Comparison of ENCODE assay signal across 12 mouse cellular contexts in genomic region chr2:126323206-126323605, GRCm38 (mm10).
"Had no signal": no experiment of that assay in that cellular context is flagged by ENCODE, and none has a peak within 500 bp of the region (broad histone marks: within the 10 kb centered on the region; RNA-seq: fewer than 3 reads in every experiment).

No protein-coding gene starts in this region.

- H3K27me3 ChIP-seq: liver, embryonic 15.5 days; midbrain, embryonic 12.5 days; stomach, embryonic 15.5 days had no signal

- H3K27ac ChIP-seq: liver, embryonic 15.5 days; macrophage; midbrain, embryonic 12.5 days; stomach, embryonic 15.5 days had no signal

- H3K9ac ChIP-seq: liver, embryonic 15.5 days; lung, embryonic 14.5 days; midbrain, embryonic 12.5 days; stomach, embryonic 15.5 days had no signal

- H3K36me3 ChIP-seq: liver, embryonic 15.5 days; midbrain, embryonic 12.5 days; stomach, embryonic 15.5 days had no signal

- ATAC-seq: midbrain, embryonic 16.5 days had no signal

- H3K9me3 ChIP-seq: liver, embryonic 15.5 days; midbrain, embryonic 12.5 days; stomach, embryonic 15.5 days had no signal

- H3K4me3 ChIP-seq: liver, embryonic 15.5 days; midbrain, embryonic 12.5 days; stomach, embryonic 15.5 days had no signal

- DNase-seq: kidney, adult 18-20 months; kidney, postnatal 14 days; lung, embryonic 14.5 days; lung, postnatal 10 days; right cerebral cortex, postnatal 14 days; thymus, postnatal 4 days had no signal

- H3K4me2 ChIP-seq: liver, embryonic 11.5 days; liver, embryonic 15.5 days; lung, embryonic 14.5 days; midbrain, embryonic 12.5 days; stomach, embryonic 15.5 days had no signal

- H3K4me1 ChIP-seq: liver, embryonic 15.5 days; midbrain, embryonic 12.5 days; stomach, embryonic 15.5 days had no signal
